Mouse (Mus musculus) lung, adult 2 months (tissue): ENCODE measurements at regions not wholly inside any gene's neighbourhood (a gene's known extent, or its start where the extent isn't known, plus 50 kb on each side); places are given as distances from the start of the nearest gene placed in this dataset.

Experiments used
- CTCF ChIP-seq: fragments of 200-500 bp; IDR thresholded peaks from 2 replicates; pipeline ENCODE4 v1.5.1; 2011; ENCODE audit warnings: mild to moderate bottlenecking, low read length, control low read depth; ENCODE audit not compliant: insufficient read depth
- POLR2A ChIP-seq: fragments of 200-500 bp; IDR thresholded peaks from 2 replicates; pipeline ENCODE4 v1.6.1; 2011; ENCODE audit warnings: low read depth, mild to moderate bottlenecking, control low read depth, low read length, borderline replicate concordance; ENCODE audit errors: extremely low read depth

DNA sequence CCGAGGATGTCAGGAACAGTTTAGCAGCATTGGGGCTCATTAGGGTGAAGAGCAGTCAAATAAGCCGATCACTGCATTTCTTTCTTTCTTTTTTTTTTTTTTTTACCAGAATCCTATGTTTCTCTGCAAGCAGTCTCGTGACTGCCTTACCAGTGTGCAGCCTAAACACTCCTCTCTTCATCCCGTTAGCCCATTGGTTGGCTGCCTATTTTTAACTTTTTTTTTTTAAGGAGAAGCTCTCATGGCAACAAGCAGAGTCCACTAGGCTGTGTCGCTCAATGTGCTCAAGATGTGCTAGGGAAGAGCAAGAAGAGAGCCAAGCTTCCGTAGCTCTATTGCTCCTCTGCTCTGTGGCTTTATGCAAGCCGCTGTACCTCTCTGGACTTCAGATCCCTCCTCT is 112.7 kb upstream of the Gm26657 start:
- TF ChIP-seq CTCF (no peak), POLR2A (no peak)
